Mouse (Mus musculus) cerebellum, postnatal 25 days (tissue): ENCODE measurements around the gene Tead3.
"Not testable (repeated sequence)": the region's sequence is repeated elsewhere in the genome, so short reads cannot be mapped to it uniquely, and the experiment has no call there.

Source experiments
- DNase-seq, 2 experiments: peaks; one replicate each; pipeline ENCODE4 v3.0.0; 2021; ENCODE audit warnings: mixed read lengths in 2 of 2

Tead3 gene

DNA sequence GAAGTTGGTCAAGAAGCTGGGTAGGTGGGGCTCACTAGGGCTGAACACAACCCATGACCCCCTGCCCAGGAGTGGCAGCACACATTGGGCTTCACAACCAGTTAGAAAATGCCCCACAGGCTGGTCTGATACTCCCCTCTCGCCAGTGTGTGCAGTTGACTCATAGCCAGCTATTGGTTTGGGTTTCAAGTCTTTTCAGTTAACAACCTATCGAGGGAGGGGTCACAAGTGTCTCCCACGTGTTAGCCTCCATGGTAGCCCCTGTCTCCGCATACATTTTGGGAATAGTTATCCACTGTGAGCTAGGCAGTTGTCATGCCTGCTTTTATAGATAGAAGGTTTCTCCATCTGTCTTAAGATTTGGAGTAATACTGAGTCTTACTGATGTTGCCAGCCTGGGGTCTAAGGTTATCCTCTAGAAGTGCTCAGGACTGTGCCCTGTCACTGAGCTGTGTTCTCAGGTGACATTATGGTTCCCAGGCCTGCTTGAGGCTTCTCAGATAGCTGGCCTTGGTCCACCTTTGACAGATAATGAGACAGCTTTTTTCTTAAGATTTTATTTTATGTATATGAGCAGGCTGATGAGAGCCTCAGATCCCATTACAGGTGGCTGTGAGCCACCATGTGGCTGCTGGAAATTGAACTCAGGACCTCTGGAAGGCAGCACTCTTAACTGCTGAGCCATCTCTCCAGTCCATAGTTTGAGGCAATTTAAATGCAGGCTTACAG, 20.9 kb downstream of the Tead3 start:
- DNase-seq, result peak in 1 of 2 experiments; percentile 13

- peak in 1 of 2 experiments; percentile 43 for DNase-seq
These were observed 21.7 kb downstream of the Tead3 start for GRCm38 (mm10) chr17:28328946-28329345.

- DNase-seq, result peak; percentile 99
These were observed 22.2 kb downstream of the Tead3 start, which contains the start of gene Rpl10a for GRCm38 (mm10) chr17:28328366-28328928. Gene Rpl10a (plus strand): TSS chr17:28328471.

DNA sequence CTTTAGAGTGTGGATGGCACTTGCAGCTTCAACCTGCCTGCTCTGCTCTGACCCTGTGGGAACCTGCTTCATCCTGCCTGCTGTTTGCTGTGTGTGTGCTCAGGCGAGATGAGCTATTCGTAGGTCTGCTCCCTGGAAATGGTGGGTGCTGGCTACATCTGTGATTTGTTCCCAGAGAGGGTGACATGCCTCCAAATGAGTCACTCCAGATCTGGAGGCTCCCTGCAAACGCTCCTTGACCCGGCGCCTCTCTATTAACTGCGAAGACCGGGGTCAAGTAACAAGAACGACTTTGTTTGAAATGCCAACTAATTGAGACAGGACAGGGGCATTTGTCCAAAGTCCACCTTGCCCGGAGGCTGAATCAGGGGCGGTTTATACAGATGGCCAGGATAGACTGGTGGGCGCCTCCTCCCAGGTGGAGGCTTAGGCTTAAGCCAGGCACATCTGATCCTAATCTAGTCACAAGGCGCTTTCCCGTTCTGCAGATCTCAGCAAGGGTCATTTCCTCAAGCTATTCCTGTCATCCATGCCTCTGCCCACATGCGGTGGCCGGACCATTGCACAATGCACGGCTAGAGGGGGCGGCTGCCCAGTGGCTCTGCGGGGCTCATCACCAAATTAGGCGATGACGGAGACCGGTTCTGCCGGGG, 22.8 kb downstream of the Tead3 start:
- peak in 1 of 2 experiments; percentile 41 for DNase-seq

- DNase-seq, result peak in 1 of 2 experiments; percentile 9
These were observed 23.7 kb downstream of the Tead3 start for GRCm38 (mm10) chr17:28326951-28327350.

DNA sequence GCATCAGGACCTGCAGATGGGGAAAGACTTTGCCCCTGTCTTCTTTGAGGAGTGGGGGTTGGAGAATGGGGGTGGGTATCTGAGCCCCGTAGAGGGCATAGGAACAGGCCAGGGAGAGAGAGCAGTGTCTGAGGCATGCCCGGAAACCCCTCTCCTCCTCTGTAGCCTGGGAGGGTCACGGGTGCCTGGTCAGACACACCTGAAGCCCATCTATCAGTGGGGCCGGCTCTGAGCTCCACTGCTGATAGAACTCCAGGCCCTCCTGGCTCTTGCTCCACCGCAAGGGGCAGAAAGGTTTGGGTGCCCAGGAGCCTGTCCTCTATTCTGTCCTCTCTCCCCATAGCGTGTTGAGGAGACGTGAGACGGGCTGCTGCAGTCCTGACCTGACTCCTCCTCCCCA, 24.9 kb downstream of the Tead3 start:
- no peak for DNase-seq

- not testable (repeated sequence) for DNase-seq
These were observed 26.2 kb downstream of the Tead3 start for GRCm38 (mm10) chr17:28324416-28324815.

DNA sequence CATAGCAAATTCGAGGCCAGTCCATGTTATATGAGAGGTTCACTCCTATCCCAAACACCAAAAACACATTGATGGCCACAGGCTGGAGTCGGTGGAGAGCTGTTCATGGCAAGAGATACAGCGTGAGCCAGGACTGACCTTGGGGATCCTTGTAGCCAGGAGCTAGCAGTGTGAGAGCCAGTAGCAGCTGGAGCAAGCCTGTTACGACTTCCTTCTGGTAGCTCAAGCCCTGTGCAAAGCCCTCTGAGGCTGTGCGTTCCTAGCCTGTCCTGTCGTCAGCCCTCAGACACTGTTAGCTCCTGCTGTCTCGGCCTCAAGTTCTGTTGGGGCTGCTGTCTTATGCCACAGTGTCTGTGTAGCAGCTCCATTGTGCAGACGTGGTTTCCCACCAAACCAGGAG, 26.8 kb downstream of the Tead3 start:
- no peak for DNase-seq

- DNase-seq, result no peak
These were observed 28.9 kb downstream of the Tead3 start for GRCm38 (mm10) chr17:28321700-28322099.

GRCm38 (mm10) chr17:28317725-28318124, 32.9 kb downstream of the Tead3 start:
- no peak for DNase-seq

DNA sequence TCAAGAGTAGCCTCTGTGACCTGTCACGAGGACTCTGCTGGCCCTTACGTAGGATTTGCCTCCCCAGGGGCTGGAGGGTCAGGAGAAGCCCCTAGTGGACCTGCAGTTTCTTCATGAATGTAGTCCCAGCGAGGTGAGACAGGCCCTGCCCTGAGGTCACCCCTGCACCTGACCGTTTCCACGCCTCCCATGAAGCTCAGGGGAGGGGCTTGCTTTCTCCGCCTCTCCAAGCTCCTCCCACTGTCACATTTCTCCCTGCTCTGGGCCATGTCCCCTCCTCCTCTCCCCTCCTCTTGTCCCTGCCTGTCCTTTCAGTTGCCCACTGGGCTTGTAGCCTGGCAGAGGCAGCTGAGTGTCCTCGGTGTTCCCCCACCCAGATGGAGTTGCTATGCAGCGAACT, 33.5 kb downstream of the Tead3 start:
- DNase-seq, result no peak

DNA sequence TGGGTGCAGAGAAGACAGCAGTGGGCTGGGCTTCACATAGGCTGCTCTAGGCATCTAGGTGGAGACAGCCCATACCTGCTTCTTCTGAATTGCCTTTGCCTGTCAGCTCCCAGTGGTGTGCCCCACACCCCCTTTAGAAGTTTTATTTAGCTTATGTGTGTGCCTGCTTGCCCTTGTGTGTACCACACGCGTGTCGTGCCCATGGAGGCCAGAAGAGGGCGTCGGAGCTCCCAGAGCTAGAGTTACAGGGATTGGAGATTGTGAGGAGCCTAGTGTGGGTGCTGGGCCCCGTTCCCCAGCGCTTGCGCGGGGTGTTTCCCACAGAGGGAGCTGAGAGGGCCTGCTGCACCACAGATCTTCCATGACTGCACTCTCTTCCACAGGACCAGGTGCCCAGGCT, 34.1 kb downstream of the Tead3 start:
- DNase-seq, result peak in 1 of 2 experiments; percentile 20

DNA sequence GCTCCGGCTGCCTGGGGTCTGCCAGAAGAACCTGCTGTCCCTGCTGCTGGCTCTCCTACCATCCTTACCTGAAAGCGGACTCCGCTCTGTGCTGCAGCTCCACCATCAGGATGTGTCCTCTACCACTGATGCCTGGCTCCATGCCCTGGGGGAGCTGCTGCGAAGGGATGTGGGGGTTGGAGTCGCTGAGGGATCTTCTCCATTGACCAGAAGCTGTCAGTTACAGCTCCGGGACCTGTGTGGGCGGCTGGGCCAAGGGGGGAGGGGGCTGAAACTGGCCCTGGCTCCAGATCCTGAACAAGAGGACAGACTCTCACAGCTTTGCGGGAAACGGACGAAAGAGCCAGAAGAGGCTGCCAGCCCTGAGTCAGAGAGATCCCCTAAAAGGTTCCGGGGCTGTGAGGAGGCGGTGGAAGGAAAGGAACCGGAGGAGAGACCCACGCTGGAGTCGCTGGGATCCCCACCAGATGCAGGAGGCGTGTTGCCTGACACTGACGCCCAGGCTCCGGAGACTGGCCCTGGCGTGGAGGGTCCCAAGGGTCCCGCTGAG, 34.9 kb downstream of the Tead3 start:
- DNase-seq, result peak in 1 of 2 experiments; percentile 53

DNA sequence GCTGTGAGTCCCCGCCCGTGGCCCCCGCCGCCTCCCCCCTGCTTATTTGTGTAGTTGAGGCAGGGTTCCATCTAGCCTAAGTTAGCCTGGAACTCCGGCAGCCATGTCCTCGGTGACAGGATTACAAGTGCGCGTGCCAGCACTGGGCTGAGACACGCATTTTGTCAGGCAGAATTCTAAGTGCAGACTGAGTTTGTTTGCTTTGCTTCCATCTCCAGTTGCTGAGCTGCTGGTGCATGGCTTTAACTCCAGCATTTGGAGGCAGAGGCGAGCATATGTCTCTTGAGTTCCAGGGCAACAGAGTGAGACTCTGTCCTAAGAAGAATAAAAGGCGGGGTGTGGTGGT, 36.8 kb downstream of the Tead3 start:
- peak in 1 of 2 experiments; percentile 43 for DNase-seq

DNA sequence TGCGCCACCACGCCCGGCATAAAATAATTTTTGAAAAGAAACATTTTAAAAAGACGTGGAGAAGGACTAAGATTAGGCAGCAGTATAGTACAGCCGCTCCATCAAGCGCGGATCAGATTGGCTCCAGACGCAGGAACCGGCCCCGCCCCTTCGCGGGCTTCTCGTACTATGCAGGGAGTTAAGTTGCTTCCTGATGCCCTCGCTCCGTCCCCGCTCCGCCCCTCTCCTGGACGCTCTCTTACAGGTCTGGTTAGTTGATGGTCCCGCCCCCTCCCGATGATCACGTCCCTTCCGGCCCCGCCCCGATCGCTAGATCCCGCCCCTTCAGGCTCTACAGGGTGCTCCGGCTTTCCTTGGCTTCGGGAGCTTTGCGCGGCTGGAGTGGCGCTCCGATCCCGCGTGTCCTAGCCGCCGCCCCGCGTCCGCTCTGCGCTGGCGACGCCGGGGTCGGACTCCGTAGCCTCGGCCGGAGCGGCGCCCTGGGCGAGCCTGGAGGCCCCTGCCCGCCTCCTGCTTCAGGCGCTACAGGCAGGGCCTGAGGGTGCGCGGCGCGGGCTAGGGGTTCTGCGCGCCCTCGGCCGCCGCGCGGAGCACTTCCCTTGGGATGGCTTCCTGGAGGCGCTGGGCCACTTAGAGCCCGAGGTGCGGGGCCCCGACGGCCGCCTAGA, 37.3 kb downstream of the Tead3 start, which contains the start of gene Fance:
Gene Fance, plus strand, starts transcription at position 308 of the 668 bp plus-strand sequence.
- peak; percentile 92 to 98 for DNase-seq

- peak; percentile 43 to 54 for DNase-seq
These were observed 38.1 kb downstream of the Tead3 start for GRCm38 (mm10) chr17:28312232-28313211.

GRCm38 (mm10) chr17:28311366-28312132, 39.1 kb downstream of the Tead3 start:
- no peak for DNase-seq

DNA sequence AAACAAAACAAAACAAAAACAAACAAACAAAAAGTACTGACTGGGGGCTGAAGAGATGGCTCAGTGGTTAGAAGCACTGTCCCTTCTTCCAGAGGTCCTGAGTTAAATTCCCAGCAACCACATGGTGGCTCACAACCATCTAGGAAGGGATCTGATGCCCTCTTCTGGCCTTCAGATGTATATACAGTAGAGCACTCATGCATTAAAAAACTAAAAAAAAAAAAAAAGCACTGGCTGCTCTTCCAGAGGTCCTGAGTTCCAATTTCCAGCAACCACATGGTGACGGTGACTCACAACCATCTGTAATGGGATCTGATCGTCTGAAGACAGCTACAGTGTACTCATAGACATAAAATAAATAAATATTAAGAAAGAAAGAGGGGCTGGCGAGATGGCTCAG, 39.8 kb downstream of the Tead3 start:
- no peak for DNase-seq

GRCm38 (mm10) chr17:28308297-28309195, 42.1 kb downstream of the Tead3 start:
- peak; percentile 89 to 95 for DNase-seq

DNA sequence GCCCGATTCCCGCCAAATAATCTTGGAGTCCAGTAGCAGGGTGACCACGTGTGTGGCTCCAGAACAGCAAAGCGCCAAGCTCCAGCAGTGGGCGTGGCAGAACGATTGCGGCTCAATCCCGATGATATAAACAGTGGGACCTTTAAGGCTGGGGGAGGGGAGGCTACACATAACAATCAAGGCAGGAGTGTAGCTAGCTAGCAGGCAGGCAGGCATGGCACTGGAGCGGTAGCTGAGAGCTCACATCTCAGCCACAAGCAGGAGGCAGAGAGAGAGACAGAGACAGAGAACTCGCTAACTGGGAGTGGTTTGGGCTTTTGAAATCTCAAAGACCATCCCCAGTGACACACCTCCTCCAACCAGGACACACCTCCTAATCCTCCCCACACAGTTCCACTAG, 45.4 kb downstream of the Tead3 start:
- DNase-seq, result no peak
